Mouse (Mus musculus): ENCODE data around the gene Mtmr6. TPM values are rescaled to one million over a fixed set of nuclear protein-coding genes. Genes with fewer than 3 reads are reported as not detected.

Gene Mtmr6
- polyA plus RNA-seq, 1 experiment = not detected

DNA sequence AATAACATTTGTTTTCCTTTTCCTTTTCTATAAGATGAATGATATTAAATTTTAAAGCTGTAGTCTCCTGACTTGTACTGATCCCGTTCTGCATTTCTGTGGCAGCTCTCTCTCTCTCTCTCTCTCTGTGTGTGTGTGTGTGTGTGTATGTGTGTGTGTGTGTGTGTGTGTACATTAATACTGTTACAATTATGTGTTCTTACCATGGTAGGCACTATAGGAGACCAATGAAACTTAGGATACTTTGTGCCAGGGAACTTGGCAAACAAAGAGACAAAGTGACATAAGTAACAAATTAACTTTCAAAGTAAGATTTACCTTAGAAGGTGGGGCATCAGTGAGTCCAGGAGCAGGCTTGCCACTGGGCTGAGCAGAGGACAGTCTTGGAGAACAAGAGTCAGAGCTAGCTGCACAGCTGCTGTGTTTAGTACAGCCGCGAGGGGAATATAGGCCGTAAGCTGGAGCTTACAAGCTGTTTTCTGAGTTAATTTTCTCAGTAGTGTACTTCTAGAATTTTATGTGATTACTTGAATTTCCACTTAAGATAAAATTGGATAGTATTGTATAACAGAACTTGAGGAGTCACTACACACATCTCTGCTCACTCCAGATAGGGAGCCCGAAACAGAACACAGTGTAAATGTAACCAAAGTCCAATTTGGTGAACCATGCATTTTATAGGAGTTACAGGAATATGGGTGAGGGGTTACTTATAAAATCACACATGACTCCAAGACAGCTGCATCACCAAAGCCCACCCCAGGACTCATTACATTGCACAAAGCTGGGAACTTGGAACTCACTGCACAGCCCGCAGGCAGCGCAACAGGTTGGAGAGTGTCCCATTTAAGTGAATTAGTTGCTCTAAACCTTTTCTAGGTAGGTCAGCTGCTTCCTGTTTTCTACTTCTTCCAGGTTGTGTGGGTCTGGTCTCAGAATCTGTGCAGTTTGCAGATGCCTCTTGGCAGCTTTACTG, 10.6 kb downstream of the Mtmr6 start:
- no peak for TF ChIP-seq POLR2A (IDR thresholded peaks at IDR 0.05; ENCODE audit: insufficient read depth, low read depth, low read length)
- no peak for TF ChIP-seq CTCF (IDR thresholded peaks at IDR 0.05; ENCODE audit: insufficient read depth, low read depth, low read length)
- Histone ChIP-seq H3K4me3 (ENCODE audit: insufficient read depth, low read depth, low read length) (no peak overlapping the region), H3K27ac (ENCODE audit: insufficient read depth, low read depth, low read length) (no peak overlapping the region), H3K4me1 (ENCODE audit: control insufficient read depth, insufficient read depth, low read length) (peaks cover 2% of the 10 kb centered on the region)
- WGBS = 86% methylated on average over 7 of the region's 7 CpGs

DNA sequence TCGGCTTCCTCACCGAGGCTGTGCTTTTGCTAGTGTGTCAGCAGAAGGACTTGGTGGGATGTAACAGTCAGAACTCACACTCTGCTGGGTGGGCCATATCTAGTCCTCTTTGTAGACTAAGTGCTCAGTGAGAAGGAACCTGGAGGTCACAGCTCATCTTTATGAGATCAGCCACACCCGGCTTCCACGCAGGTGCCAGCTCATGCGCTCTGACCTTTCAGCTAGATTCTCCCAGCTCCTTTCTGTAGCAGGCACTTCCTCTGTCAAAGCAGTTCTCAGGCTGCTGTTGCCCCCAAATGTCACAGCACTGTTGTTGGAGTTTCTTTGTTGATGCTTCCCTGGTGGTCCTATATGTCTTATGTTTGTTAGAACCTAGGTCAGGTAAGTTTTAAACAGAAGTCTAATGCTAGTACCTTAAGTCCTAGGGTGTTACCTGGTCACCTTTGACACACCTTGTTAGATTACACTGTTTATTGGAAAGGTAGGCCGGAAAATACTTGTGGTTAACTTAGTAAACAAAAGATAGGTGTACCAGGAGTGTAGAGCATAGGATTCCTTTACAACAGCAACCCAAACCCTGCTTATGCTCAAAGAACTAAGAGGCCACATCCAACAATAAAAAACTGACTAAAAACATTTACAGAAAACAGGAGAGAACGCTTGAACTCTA, 21.3 kb downstream of the Mtmr6 start:
- TF ChIP-seq CTCF (IDR thresholded peaks at IDR 0.05; ENCODE audit: insufficient read depth, low read depth, low read length) (no peak), POLR2A (IDR thresholded peaks at IDR 0.05; ENCODE audit: insufficient read depth, low read depth, low read length) (no peak)
- WGBS = 88% methylated on average over 7 of the region's 7 CpGs

DNA sequence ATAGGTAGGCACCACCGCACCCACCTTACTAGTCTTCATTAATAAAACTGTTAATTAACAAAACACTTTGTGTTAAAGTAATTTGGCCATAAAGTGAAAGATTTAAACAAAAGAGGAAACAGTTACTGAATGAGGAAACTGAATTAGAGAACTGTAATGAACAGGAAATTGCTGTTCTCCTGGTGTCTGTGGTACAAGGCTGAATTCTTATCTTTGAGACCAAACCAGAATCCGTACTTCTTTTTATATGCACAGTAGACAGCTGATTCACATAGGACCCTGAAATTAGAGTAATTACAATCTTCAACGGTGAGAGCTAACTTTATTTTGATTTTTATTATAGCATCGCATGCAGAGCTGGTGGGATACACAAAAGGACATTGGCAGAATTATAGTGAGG, 25.3 kb downstream of the Mtmr6 start:
- Histone ChIP-seq H3K4me1 (ENCODE audit: control insufficient read depth, insufficient read depth, low read length) (no peaks in the 10 kb centered on the region), H3K4me3 (ENCODE audit: insufficient read depth, low read depth, low read length) (no peak overlapping the region), H3K27ac (ENCODE audit: insufficient read depth, low read depth, low read length) (no peak overlapping the region)
- TF ChIP-seq POLR2A (IDR thresholded peaks at IDR 0.05; ENCODE audit: insufficient read depth, low read depth, low read length) (no peak), CTCF (IDR thresholded peaks at IDR 0.05; ENCODE audit: insufficient read depth, low read depth, low read length) (no peak)
- WGBS = 33% methylated on average over 4 of the region's 4 CpGs

More for the DNA sequence above, 21.3 kb downstream of the Mtmr6 start:
- no peaks in the 10 kb centered on the region for H3K4me1 ChIP-seq (ENCODE audit: control insufficient read depth, insufficient read depth, low read length)
- H3K4me3 ChIP-seq (ENCODE audit: insufficient read depth, low read depth, low read length) = no peak overlapping the region
- no peak overlapping the region for H3K27ac ChIP-seq (ENCODE audit: insufficient read depth, low read depth, low read length)

DNA sequence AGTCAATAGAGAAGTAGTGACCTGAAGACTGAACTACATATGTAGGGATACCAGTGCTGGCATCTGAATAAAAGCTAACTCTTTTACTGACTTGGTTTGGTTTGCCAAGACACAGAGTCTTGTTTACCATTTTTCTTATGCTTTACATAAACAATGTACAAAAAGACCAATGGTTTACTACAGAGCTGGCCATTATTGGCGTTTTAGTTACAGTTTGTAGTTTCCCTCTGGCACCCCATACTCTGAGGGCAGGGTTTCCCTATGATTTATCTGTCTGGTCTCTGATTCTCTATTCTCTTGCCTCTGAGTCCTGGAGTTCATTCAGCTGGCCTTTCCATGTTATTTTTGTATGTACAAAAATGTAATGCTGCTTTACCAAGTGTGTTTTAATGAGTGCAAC, 30.5 kb downstream of the Mtmr6 start:
- 47% methylated on average over 1 of the region's 1 CpGs for WGBS
- TF ChIP-seq CTCF (IDR thresholded peaks at IDR 0.05; ENCODE audit: insufficient read depth, low read depth, low read length) (no peak), POLR2A (IDR thresholded peaks at IDR 0.05; ENCODE audit: insufficient read depth, low read depth, low read length) (no peak)
- H3K27ac ChIP-seq (ENCODE audit: insufficient read depth, low read depth, low read length) = no peak overlapping the region
- H3K4me3 ChIP-seq (ENCODE audit: insufficient read depth, low read depth, low read length) = no peak overlapping the region
- H3K4me1 ChIP-seq (ENCODE audit: control insufficient read depth, insufficient read depth, low read length) = peaks cover 2% of the 10 kb centered on the region; the same call in 1 of the 2 replicates

DNA sequence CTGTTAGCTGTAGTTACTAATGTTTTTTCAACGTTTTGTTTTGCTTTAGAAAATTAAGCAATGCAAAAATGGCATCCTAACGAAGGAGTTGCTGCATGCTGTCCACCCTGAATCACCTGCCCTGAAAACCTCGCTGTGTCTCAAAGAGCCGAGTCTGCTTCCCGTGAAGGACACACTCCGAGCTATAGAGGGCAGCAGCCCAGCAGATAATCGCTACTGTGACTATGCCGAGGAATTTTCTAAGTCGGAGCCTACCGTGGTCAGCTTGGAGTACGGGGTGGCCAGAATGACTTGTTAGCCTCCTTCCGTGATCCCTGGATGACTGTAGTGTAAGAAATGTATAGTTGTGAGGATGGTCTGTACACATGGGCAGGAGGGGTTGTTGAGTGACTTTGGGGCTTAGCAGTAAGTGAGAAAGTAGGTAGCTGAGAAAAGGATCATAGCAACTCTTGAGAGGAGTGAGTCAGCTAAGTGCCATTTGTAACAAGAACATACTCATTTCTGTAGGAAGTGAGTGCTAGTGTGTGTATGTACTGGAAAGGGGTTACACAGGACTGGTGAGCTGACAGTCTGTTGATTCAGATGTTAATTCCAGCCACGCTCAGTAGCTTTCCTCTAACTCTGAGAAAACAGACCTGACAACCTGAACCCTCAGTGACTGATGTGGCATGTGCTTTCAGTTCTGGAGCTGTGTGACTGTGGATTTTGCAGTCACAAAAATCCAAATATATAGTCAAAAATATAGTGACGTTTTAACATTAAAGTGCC, 35.4 kb downstream of the Mtmr6 start:
- Histone ChIP-seq H3K4me3 (ENCODE audit: insufficient read depth, low read depth, low read length) (no peak overlapping the region), H3K27ac (ENCODE audit: insufficient read depth, low read depth, low read length) (no peak overlapping the region), H3K4me1 (ENCODE audit: control insufficient read depth, insufficient read depth, low read length) (peaks cover 2% of the 10 kb centered on the region; the same call in 1 of the 2 replicates)
- whole genome bisulfite sequencing = 27% methylated on average over 14 of the region's 14 CpGs
- TF ChIP-seq POLR2A (IDR thresholded peaks at IDR 0.05; ENCODE audit: insufficient read depth, low read depth, low read length) (no peak), CTCF (IDR thresholded peaks at IDR 0.05; ENCODE audit: insufficient read depth, low read depth, low read length) (no peak)

DNA sequence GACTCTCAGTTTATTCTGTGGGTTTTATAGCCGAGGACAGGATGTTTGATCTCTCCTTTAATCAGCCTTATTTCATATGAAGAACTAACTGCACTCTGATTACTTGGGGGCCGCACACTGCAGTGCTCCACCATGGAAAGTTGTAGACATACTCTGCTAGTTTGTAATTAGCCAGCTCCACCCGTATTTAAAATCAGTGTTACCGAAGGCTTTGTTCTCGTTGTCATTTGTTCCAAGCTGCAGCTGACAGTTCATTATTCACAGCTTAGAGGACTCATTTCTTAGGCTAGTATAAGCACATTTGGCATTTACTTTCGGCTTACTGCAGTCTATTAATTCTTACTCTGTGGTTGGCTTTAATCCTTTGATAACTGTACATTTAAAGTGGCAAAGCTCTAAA, 36.0 kb downstream of the Mtmr6 start:
- Histone ChIP-seq H3K4me3 (ENCODE audit: insufficient read depth, low read depth, low read length) (no peak overlapping the region), H3K4me1 (ENCODE audit: control insufficient read depth, insufficient read depth, low read length) (peaks cover 2% of the 10 kb centered on the region; the same call in 1 of the 2 replicates), H3K27ac (ENCODE audit: insufficient read depth, low read depth, low read length) (no peak overlapping the region)
- TF ChIP-seq POLR2A (IDR thresholded peaks at IDR 0.05; ENCODE audit: insufficient read depth, low read depth, low read length) = no peak
- TF ChIP-seq CTCF (IDR thresholded peaks at IDR 0.05; ENCODE audit: insufficient read depth, low read depth, low read length) = no peak
- 22% methylated on average over 6 of the region's 6 CpGs for WGBS

DNA sequence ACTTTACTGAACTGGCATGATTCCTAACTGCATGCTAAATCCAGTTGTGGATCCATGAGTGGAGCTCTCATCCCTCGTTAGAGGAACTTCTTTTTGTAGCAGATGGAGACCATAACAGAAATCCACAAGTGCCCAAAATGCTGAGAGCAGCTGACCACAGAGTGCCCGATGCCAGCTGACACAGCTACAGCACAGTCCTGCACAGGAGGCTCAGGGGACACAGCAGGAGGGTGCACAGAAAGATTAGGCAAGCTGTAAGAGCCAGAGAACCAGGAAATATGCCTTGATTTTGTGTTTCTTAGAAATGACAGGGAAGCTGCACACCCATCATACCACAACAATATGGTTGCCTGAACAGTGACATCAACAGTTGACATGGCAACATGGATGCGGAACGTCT, 37.4 kb downstream of the Mtmr6 start:
- peaks cover 2% of the 10 kb centered on the region; the same call in 1 of the 2 replicates for H3K4me1 ChIP-seq (ENCODE audit: control insufficient read depth, insufficient read depth, low read length)
- H3K4me3 ChIP-seq (ENCODE audit: insufficient read depth, low read depth, low read length) = no peak overlapping the region
- no peak overlapping the region for H3K27ac ChIP-seq (ENCODE audit: insufficient read depth, low read depth, low read length)
- no peak for TF ChIP-seq POLR2A (IDR thresholded peaks at IDR 0.05; ENCODE audit: insufficient read depth, low read depth, low read length)
- WGBS = 65% methylated on average over 4 of the region's 4 CpGs

DNA sequence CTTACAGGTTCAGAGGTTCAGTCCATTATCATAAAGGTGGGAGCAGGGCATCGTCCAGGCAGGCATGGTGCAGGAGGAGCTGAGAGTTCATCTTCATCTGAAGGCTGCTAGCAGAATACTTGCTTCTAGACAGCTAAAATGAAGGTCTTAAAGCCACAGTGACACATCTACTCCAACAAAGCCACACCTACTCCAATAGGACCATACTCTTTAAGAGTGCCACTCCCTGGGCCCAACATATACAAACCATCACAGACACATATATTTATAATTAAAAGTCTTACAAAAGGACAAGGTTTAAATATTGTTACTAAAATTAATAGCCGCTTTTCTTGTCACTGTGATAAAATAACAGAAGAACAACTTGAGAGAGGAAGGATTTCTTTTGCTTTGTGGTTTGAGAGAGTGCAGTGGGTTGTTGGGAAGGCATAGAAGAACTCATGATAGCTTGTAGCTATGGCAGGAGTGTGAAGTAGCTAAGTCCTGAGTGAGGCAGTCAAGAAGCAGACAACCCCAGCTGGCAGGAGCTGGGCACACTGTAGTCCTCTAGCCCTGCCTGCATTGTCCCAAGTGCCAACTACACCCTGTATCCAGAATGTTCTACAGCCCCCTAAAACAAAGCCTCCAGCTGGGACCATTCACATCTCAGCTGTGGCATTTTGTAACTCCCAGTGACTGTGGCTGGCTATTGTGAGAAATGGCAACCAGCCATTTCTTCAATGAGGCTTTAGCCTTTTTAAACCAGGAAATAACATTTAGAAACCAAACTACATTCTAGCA, 39.6 kb downstream of the Mtmr6 start:
- H3K27ac ChIP-seq (ENCODE audit: insufficient read depth, low read depth, low read length) = no peak overlapping the region
- TF ChIP-seq CTCF (IDR thresholded peaks at IDR 0.05; ENCODE audit: insufficient read depth, low read depth, low read length) (no peak), POLR2A (IDR thresholded peaks at IDR 0.05; ENCODE audit: insufficient read depth, low read depth, low read length) (no peak)
- WGBS = 82% methylated on average over 2 of the region's 2 CpGs
- H3K4me1 ChIP-seq (ENCODE audit: control insufficient read depth, insufficient read depth, low read length) = peaks cover 2% of the 10 kb centered on the region; the same call in 1 of the 2 replicates
- H3K4me3 ChIP-seq (ENCODE audit: insufficient read depth, low read depth, low read length) = no peak overlapping the region
